Mouse (Mus musculus) right cerebral cortex, postnatal 36 days (tissue): Measurements from ENCODE around the gene Pdzk1.

Experiments
- DNase-seq, 2 experiments: peaks; one replicate each; pipeline ENCODE4 v3.0.0; 2022; ENCODE audit warnings: low spot score in 2 of 2, mixed read lengths in 1 of 2

The Pdzk1 gene

GRCm38 (mm10) chr3:96828984-96829383 lies at the start of gene Pdzk1, which contains the start of gene Cd160:
Pdzk1 (plus strand) TSS chr3:96829284.
Cd160 (minus strand) TSS chr3:96829351.
- no peak for DNase-seq

- no peak for DNase-seq
Measured at GRCm38 (mm10) chr3:96782236-96782635, 46.8 kb upstream of the Pdzk1 start.

GRCm38 (mm10) chr3:96787784-96788183 lies 41.3 kb upstream of the Pdzk1 start:
- DNase-seq = no peak

GRCm38 (mm10) chr3:96788506-96788905 lies 40.6 kb upstream of the Pdzk1 start:
- no peak for DNase-seq

- no peak for DNase-seq
Measured at GRCm38 (mm10) chr3:96800254-96800653, 28.8 kb upstream of the Pdzk1 start.

- no peak for DNase-seq
Measured at GRCm38 (mm10) chr3:96802214-96802613, 26.9 kb upstream of the Pdzk1 start.

- no peak for DNase-seq
Measured at GRCm38 (mm10) chr3:96808136-96808535, 20.9 kb upstream of the Pdzk1 start.

- no peak for DNase-seq
Measured at GRCm38 (mm10) chr3:96808651-96809050, 20.4 kb upstream of the Pdzk1 start.

- no peak for DNase-seq
Measured at GRCm38 (mm10) chr3:96811232-96811631, 17.9 kb upstream of the Pdzk1 start.

GRCm38 (mm10) chr3:96812395-96813091 lies 16.5 kb upstream of the Pdzk1 start:
- DNase-seq = peak; percentile 53 to 59

GRCm38 (mm10) chr3:96813106-96813505 lies 16.0 kb upstream of the Pdzk1 start:
- DNase-seq = peak in 1 of 2 experiments; percentile 12

- DNase-seq = no peak
Measured at GRCm38 (mm10) chr3:96813591-96814244, 15.4 kb upstream of the Pdzk1 start.

GRCm38 (mm10) chr3:96814342-96814741 lies 14.7 kb upstream of the Pdzk1 start:
- DNase-seq = no peak

- no peak for DNase-seq
Measured at GRCm38 (mm10) chr3:96820116-96820915, 8.8 kb upstream of the Pdzk1 start.

GRCm38 (mm10) chr3:96821581-96821980 lies 7.5 kb upstream of the Pdzk1 start:
- DNase-seq = no peak

- no peak for DNase-seq
Measured at GRCm38 (mm10) chr3:96823701-96824100, 5.4 kb upstream of the Pdzk1 start.

- no peak for DNase-seq
Measured at GRCm38 (mm10) chr3:96824614-96825013, 4.5 kb upstream of the Pdzk1 start.

- DNase-seq = no peak
Measured at GRCm38 (mm10) chr3:96825261-96825660, 3.8 kb upstream of the Pdzk1 start.

- DNase-seq = no peak
Measured at GRCm38 (mm10) chr3:96828308-96828864, 698 bp upstream of the Pdzk1 start.

GRCm38 (mm10) chr3:96829856-96830255 lies 772 bp downstream of the Pdzk1 start:
- no peak for DNase-seq

GRCm38 (mm10) chr3:96832930-96833329 lies 3.8 kb downstream of the Pdzk1 start:
- DNase-seq = no peak
